Mouse (Mus musculus): ENCODE results near the gene Acvr1.

Gene Acvr1

GRCm38 (mm10) chr2:58518517-58518916 lies 48.4 kb downstream of the Acvr1 start:
- in situ Hi-C loops (cut with MboI): no loop called here

- in situ Hi-C loops (cut with MboI): no loop called here
These were observed 50.0 kb downstream of the Acvr1 start for GRCm38 (mm10) chr2:58516920-58517319.

- in situ Hi-C loops (cut with MboI): no loop called here
These were observed 51.0 kb downstream of the Acvr1 start for GRCm38 (mm10) chr2:58516000-58516399.

GRCm38 (mm10) chr2:58514489-58514888 lies 52.5 kb downstream of the Acvr1 start:
- in situ Hi-C loops (cut with MboI): no loop called here

- in situ Hi-C loops (cut with MboI): no loop called here
These were observed 53.7 kb downstream of the Acvr1 start for GRCm38 (mm10) chr2:58513212-58513611.

- in situ Hi-C loops (cut with MboI): no loop called here
These were observed 56.8 kb downstream of the Acvr1 start for GRCm38 (mm10) chr2:58510192-58510591.

GRCm38 (mm10) chr2:58505306-58506090 lies 61.5 kb downstream of the Acvr1 start:
- in situ Hi-C loops (cut with MboI): no loop called here

GRCm38 (mm10) chr2:58496647-58497410 lies 70.1 kb downstream of the Acvr1 start:
- in situ Hi-C loops (cut with MboI): no loop called here

GRCm38 (mm10) chr2:58495271-58495670 lies 71.7 kb downstream of the Acvr1 start:
- in situ Hi-C loops (cut with MboI): no loop called here

GRCm38 (mm10) chr2:58493685-58494635 lies 73.0 kb downstream of the Acvr1 start:
- in situ Hi-C loops (cut with MboI): no loop called here

- in situ Hi-C loops (cut with MboI): no loop called here
These were observed 77.7 kb downstream of the Acvr1 start for GRCm38 (mm10) chr2:58489275-58489674.

GRCm38 (mm10) chr2:58488404-58488803 lies 78.6 kb downstream of the Acvr1 start:
- in situ Hi-C loops (cut with MboI): no loop called here

GRCm38 (mm10) chr2:58487279-58487560 lies 79.7 kb downstream of the Acvr1 start:
- in situ Hi-C loops (cut with MboI): no loop called here

GRCm38 (mm10) chr2:58486441-58487278 lies 80.3 kb downstream of the Acvr1 start:
- in situ Hi-C loops (cut with MboI): no loop called here

GRCm38 (mm10) chr2:58485683-58486082 lies 81.3 kb downstream of the Acvr1 start:
- in situ Hi-C loops (cut with MboI): no loop called here

GRCm38 (mm10) chr2:58485152-58485551 lies 81.8 kb downstream of the Acvr1 start:
- in situ Hi-C loops (cut with MboI): no loop called here

GRCm38 (mm10) chr2:58484284-58484965 lies 82.5 kb downstream of the Acvr1 start:
- in situ Hi-C loops (cut with MboI): no loop called here

- in situ Hi-C loops (cut with MboI): no loop called here
These were observed 85.4 kb downstream of the Acvr1 start for GRCm38 (mm10) chr2:58481450-58482100.

GRCm38 (mm10) chr2:58480764-58481163 lies 86.2 kb downstream of the Acvr1 start:
- in situ Hi-C loops (cut with MboI): no loop called here

GRCm38 (mm10) chr2:58479536-58479935 lies 87.4 kb downstream of the Acvr1 start:
- in situ Hi-C loops (cut with MboI): no loop called here
